Mouse (Mus musculus) liver, embryonic 12.5 days (tissue): Measurements from ENCODE around the gene Eya4. TPM values are rescaled to one million over a fixed set of nuclear protein-coding genes. Genes with fewer than 3 reads are reported as not detected.

Source experiments
- ATAC-seq: fragments of 200-750 bp; cut with Nextera tagmentation; 2 replicates; pipeline ENCODE4 v1.8.0; 2017; ENCODE audit warnings: moderate number of reproducible peaks, mild to moderate bottlenecking, moderate library complexity
- H3K27ac ChIP-seq: fragments of 300-500 bp; sonication (generic); 2 replicates; pipeline ENCODE4 v1.5.1; 2016; ENCODE audit warnings: mild to moderate bottlenecking
- H3K27me3 ChIP-seq: fragments of 300-500 bp; sonication (generic); replicated peaks from 2 replicates; pipeline ENCODE4 v1.6.1; 2016; ENCODE audit warnings: mild to moderate bottlenecking, moderate library complexity
- H3K36me3 ChIP-seq: fragments of 300-500 bp; sonication (generic); 2 replicates; pipeline ENCODE4 v1.6.1; 2016; ENCODE audit warnings: mild to moderate bottlenecking, moderate library complexity
- H3K4me1 ChIP-seq: fragments of 300-500 bp; sonication (generic); 2 replicates; pipeline ENCODE4 v1.6.1; 2016
- H3K4me2 ChIP-seq: fragments of 300-500 bp; sonication (generic); 2 replicates; pipeline ENCODE4 v1.6.1; 2016; ENCODE audit warnings: mild to moderate bottlenecking, moderate library complexity
- H3K4me3 ChIP-seq: fragments of 300-500 bp; sonication (generic); 2 replicates; pipeline ENCODE4 v1.5.1; 2016; ENCODE audit warnings: mild to moderate bottlenecking, moderate library complexity
- H3K9ac ChIP-seq: fragments of 300-500 bp; sonication (generic); 2 replicates; pipeline ENCODE4 v1.6.1; 2016; ENCODE audit warnings: mild to moderate bottlenecking, moderate library complexity
- H3K9me3 ChIP-seq: fragments of 300-500 bp; sonication (generic); replicated peaks from 2 replicates; pipeline ENCODE4 v1.6.1; 2016; ENCODE audit warnings: mild to moderate bottlenecking, moderate library complexity
- WGBS: fragments of 180-500 bp; shearing (Covaris S2); methylation state at CpG from one replicate; pipeline ENCODE4 v1.1.7; 2016; ENCODE audit not compliant: insufficient replicate concordance; 5-methylcytosine and 5-hydroxymethylcytosine counted together
- polyA plus RNA-seq: library from polyadenylated mRNA; unstranded; fragments of >200 nt; fragmentation: Nextera tagmentation; extraction: Ambion mirVana; gene quantifications from 2 replicates; pipeline ENCODE4 v1.2.1, GENCODE M21; 2016

The Eya4 gene
- polyA plus RNA-seq, 1 experiment from 2014 or later = 0.29 TPM

DNA sequence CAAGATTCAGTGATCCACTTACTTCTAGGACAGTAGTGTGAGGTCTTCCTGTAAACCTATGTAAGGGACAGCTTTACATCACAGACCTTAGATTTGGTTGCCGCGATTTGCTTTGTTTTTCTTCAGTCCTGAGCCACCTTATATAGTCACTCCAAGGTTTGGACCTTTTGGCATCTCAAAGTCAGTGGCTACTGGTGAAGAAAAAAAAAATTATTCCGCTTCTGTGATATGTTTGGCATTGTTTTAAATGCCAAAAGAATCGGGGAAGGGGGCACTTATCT lies 269.1 kb downstream of the Eya4 start:
- H3K4me3 ChIP-seq = no peak overlapping the region
- no peaks in the 10 kb centered on the region for H3K4me1 ChIP-seq
- no peak overlapping the region for H3K4me2 ChIP-seq
- H3K9me3 ChIP-seq = no peaks in the 10 kb centered on the region
- no peak overlapping the region for H3K9ac ChIP-seq
- ATAC-seq = no peak
- H3K27me3 ChIP-seq = no peaks in the 10 kb centered on the region
- no peak overlapping the region for H3K27ac ChIP-seq
- 24% methylated on average over 4 of the region's 4 CpGs for WGBS
- no peaks in the 10 kb centered on the region for H3K36me3 ChIP-seq

DNA sequence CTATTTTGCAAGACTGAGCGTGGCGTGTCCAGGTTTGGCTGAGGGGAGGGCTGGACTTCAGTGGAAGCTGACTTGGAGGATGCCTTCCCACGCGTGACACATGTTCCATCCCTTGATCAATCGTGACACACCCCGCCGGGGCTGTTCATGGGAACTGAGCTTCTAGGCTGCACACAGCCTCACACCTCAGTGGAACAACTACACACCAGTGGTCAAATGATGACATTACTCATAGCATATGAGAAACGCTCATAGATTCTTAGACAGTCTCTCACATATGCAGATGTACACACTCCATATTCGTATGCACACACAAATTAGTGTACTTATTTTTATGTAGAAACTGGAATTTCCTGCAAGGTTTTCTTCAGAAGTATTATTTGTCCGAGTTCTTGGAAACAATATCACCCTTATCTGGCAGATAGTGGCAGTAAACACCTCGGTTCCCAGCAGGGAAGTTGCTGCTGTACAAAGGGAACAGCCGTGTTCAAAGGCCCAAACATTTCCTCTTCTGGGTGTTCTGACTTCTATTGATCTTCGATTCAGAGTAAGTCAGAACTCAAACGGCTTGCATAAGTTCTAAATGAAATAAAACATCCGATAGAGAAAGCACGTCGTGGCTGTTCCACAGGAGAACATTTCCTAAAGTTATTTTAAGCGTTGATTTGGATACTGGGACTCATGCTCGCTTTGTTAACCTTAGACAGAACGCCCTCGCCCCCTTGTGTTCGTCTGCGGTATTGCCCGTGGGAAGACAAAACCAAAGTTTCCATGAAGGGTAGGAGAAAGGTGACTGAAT lies 269.6 kb downstream of the Eya4 start:
- ATAC-seq = no peak
- H3K27ac ChIP-seq = no peak overlapping the region
- H3K4me2 ChIP-seq = no peak overlapping the region

DNA sequence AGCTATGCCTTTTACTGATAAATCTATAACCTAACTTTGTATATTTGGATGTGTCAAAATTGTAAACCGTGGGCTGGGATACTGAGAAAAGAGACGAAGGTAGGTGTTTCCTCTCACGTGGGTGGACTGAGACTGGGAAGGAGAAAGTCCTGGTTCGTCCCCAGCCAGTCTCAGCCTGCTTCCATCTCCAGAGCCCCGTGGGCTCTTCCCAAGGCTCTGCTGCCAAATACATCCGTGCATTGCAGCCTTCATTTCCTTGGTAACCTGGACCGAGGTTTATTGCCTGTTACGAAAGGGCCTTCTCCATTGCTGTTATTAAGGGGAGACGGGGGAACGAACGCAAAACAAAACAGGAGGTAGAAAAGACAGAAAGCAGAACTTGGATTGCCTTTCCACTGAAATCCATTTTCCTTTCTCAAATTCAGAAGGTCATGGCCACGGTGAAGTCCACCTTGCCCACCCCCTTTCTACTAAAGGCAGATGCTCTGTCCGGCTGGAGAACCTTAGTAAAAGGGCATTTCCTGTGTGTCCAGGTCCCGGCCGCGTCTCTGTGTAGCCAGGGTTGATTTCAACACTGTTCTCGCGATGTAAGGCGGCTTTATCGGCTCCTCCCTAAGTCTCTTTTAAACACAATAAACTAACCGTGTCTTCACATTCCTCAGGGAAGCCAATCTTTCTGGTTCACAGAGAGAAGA lies 273.7 kb downstream of the Eya4 start:
- H3K36me3 ChIP-seq = no peaks in the 10 kb centered on the region
- H3K4me1 ChIP-seq = no peaks in the 10 kb centered on the region
- no peaks in the 10 kb centered on the region for H3K27me3 ChIP-seq
- no peak overlapping the region for H3K9ac ChIP-seq
- WGBS = 50% methylated on average over 21 of the region's 21 CpGs
- peak overlapping the region; percentile 41 for H3K4me2 ChIP-seq
- no peak overlapping the region for H3K27ac ChIP-seq
- H3K9me3 ChIP-seq = no peaks in the 10 kb centered on the region
- ATAC-seq = no peak
- peak overlapping the region; percentile 4 for H3K4me3 ChIP-seq

More for the DNA sequence above, 269.6 kb downstream of the Eya4 start:
- Histone ChIP-seq H3K4me1 (no peaks in the 10 kb centered on the region), H3K4me3 (no peak overlapping the region), H3K36me3 (no peaks in the 10 kb centered on the region), H3K27me3 (no peaks in the 10 kb centered on the region), H3K9ac (no peak overlapping the region), H3K9me3 (no peaks in the 10 kb centered on the region)
- WGBS = 34% methylated on average over 24 of the region's 24 CpGs

DNA sequence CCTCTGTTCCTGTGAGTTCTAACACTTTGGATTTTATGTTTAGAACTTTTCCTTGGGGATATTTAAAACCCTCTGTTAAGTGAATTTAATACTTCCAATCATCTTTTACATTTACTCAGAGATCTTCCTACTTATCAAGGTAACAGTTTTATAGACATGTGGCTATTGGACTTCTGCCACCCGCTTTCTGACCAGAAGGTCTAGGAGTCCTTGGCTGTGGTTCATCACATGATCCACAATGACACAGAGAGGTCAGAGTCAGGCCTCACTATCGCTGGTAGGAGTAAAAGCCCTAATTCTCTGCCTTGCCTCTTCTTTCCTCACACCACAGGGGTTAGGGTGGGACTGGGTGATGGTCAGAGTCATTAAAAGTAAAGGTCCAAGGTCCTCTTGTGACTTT lies 277.2 kb downstream of the Eya4 start:
- Histone ChIP-seq H3K4me2 (no peak overlapping the region), H3K36me3 (no peaks in the 10 kb centered on the region), H3K27ac (no peak overlapping the region), H3K27me3 (no peaks in the 10 kb centered on the region), H3K4me3 (no peak overlapping the region), H3K9me3 (no peaks in the 10 kb centered on the region), H3K9ac (no peak overlapping the region), H3K4me1 (no peaks in the 10 kb centered on the region)
- WGBS = 56% methylated on average over 2 of the region's 2 CpGs
- ATAC-seq = no peak

DNA sequence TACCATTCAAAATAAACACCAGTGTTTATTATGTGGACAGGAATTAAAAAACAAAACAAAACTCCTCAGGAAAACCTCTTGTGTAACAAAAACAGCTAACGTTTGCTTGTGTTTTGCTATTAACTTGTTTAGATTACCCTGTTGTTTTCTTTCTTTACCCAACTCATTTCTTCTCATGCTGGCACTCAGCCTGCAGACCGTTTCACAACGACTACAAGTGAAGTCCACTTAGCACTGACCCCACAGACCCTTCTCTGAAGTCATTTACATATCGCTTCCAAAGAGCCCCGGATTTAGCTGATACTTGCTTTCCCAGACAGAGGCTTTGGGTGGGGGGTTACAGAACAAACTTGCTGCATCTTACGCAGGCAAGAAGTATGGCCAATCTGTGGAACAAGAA lies 286.9 kb downstream of the Eya4 start:
- no peaks in the 10 kb centered on the region for H3K27me3 ChIP-seq
- 51% methylated on average over 6 of the region's 6 CpGs for WGBS
- H3K9me3 ChIP-seq = no peaks in the 10 kb centered on the region
- H3K4me1 ChIP-seq = no peaks in the 10 kb centered on the region
- ATAC-seq = no peak
- H3K36me3 ChIP-seq = no peaks in the 10 kb centered on the region
- no peak overlapping the region for H3K4me3 ChIP-seq
- H3K27ac ChIP-seq = no peak overlapping the region
- H3K4me2 ChIP-seq = no peak overlapping the region
- H3K9ac ChIP-seq = no peak overlapping the region

DNA sequence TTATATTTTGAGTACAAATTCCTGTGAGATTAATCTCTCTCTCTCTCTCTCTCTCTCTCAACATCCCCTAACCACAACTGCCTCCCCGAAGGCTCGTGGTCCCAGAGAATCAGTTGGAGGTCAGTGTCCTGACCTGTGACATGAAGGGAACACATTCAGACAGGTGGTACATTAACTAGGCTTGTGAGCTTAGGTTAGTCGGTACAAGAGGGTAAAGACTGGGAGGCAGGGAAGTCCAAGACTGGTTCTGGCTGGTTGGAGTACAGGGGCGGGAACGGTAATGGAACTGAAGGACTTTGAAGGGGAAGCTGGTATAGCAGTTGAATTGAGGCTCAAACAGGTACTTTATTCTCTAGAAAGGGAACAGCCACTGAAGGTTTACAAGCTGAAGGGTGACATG lies 287.9 kb downstream of the Eya4 start:
- ATAC-seq = no peak
- WGBS = 60% methylated on average over 5 of the region's 5 CpGs
- Histone ChIP-seq H3K9me3 (no peaks in the 10 kb centered on the region), H3K4me3 (no peak overlapping the region), H3K4me1 (no peaks in the 10 kb centered on the region), H3K4me2 (no peak overlapping the region), H3K27ac (no peak overlapping the region), H3K9ac (no peak overlapping the region), H3K27me3 (no peaks in the 10 kb centered on the region), H3K36me3 (no peaks in the 10 kb centered on the region)

DNA sequence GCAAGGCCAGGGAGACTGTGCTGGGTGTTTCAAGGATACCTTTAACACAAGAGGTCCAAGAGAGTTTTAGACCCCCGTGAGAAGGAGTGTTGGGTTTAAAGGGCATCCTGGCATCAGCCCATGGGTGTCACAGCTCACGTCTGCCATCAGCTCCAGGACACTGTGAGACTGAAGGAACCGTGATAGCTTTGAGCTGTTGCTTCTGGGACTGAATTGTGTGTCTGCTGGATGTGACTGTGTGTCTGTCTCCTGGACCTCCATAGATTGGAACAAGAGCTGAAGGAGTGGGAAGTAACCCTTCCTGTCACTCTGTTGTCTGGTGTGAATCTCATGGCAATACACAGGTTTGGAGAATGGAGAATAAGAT lies 289.9 kb downstream of the Eya4 start:
- no peaks in the 10 kb centered on the region for H3K4me1 ChIP-seq
- 51% methylated on average over 3 of the region's 3 CpGs for WGBS
- ATAC-seq = no peak
- H3K27me3 ChIP-seq = no peaks in the 10 kb centered on the region
- H3K4me2 ChIP-seq = no peak overlapping the region
- H3K27ac ChIP-seq = no peak overlapping the region
- H3K36me3 ChIP-seq = no peaks in the 10 kb centered on the region
- no peaks in the 10 kb centered on the region for H3K9me3 ChIP-seq
- H3K4me3 ChIP-seq = no peak overlapping the region
- no peak overlapping the region for H3K9ac ChIP-seq

DNA sequence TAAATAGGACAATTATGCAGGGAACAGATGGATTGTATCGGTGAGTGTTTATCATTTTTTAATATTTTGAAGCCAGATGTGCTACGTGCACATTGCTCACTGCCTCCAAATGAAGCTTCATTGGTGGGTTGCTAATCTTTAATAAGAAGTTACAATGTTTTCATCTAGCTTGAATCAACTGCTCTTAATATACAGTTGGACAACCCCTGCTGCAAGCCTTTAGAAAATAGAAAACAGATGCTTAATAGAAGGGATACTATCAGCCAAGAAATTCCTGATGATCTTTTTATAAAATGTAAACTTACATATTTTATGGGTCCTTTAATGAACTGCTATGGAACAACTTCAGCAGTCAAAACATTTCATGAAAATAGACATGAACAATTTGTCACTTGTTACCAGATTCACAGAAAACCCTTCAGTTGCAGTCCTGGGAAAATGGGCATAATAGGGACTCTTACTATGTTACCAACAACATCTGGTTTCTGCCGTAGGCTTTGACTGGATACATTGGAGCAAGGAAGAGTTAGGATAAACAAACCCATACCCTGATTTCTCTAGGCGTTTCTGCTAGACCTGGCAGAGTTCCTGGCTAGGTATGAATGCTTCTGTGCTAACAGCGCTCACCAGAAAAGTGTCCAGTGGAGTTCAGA lies 290.4 kb downstream of the Eya4 start:
- WGBS = 65% methylated on average over 5 of the region's 5 CpGs
- no peaks in the 10 kb centered on the region for H3K4me1 ChIP-seq
- ATAC-seq = no peak
- no peaks in the 10 kb centered on the region for H3K9me3 ChIP-seq
- no peak overlapping the region for H3K4me3 ChIP-seq
- H3K27me3 ChIP-seq = no peaks in the 10 kb centered on the region
- H3K9ac ChIP-seq = no peak overlapping the region
- no peak overlapping the region for H3K4me2 ChIP-seq
- no peak overlapping the region for H3K27ac ChIP-seq
- H3K36me3 ChIP-seq = no peaks in the 10 kb centered on the region

DNA sequence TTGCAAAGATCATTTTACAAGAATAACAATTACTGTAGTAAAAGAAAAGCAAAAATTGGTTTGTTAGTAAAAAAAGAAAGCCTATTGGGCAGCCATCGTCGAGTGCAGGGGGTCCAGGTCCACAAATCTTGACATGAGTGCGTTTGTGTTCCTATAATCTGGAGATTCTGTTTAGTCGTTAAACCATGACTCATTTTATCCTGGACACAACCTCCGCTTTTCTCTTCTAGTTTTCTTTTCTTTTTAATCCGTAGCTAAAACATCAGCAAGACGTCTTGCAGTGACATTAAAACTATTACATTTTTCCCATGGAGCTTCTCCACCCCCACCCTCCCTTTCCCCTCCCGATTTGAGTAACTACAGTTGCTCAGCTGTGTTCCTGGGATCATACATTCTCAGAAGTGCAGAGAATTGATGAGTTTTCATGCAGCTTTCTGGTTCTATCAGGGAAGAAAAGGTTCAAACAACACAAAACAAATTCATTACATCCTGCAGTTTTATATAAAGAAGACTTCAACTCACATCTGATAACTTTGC lies 297.1 kb downstream of the Eya4 start:
- Histone ChIP-seq H3K9me3 (no peaks in the 10 kb centered on the region), H3K36me3 (no peaks in the 10 kb centered on the region), H3K4me3 (no peak overlapping the region), H3K4me1 (no peaks in the 10 kb centered on the region), H3K27me3 (no peaks in the 10 kb centered on the region), H3K4me2 (no peak overlapping the region), H3K27ac (no peak overlapping the region), H3K9ac (no peak overlapping the region)
- WGBS = 60% methylated on average over 8 of the region's 8 CpGs
- ATAC-seq = no peak
